Mouse (Mus musculus) heart, adult 8-10 months (tissue): Measurements from ENCODE around the gene Gal3st2b. TPM values are rescaled to one million over a fixed set of nuclear protein-coding genes. Genes with fewer than 3 reads are reported as not detected.
"Not testable (repeated sequence)": the region's sequence is repeated elsewhere in the genome, so short reads cannot be mapped to it uniquely, and the experiment has no call there.

Experiments
- DNase-seq: peaks from one replicate; pipeline ENCODE4 v3.0.0; 2022; ENCODE audit warnings: low spot score
- total RNA-seq, 4 experiments: library from RNA; stranded (reverse); gene quantifications; 2 replicates each; pipeline ENCODE4 v1.2.4; 2022

Gene Gal3st2b
- total RNA-seq, 4 experiments from 2014 or later = 0.33 to 1.2 (median 0.51) TPM

- not testable (repeated sequence) for DNase-seq
Observed at GRCm38 (mm10) chr1:93978287-93978686, 60.2 kb downstream of the Gal3st2b start.

- not testable (repeated sequence) for DNase-seq
Observed at GRCm38 (mm10) chr1:93980932-93981331, 62.8 kb downstream of the Gal3st2b start.

DNA sequence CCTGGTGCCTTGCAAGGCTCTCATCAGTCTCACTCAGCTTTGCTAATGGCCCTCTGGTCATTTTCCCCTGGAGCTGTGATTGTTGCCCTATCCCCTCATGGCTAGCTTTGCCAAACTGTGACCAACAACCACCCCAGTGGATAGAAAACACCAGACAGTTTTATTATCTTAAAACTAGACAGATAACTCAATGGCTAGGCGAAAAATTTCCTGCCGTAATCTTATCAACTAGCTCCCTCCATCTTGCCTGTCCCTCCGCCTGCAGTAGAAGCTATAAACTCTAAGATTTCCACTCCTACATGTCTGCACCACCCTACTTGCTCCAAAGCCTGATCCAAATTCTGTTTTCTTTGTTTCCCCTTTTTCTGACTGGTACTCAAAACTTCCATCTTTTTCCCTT is 68.1 kb downstream of the Gal3st2b start:
- no peak for DNase-seq

GRCm38 (mm10) chr1:93988786-93989185 is 70.7 kb downstream of the Gal3st2b start:
- DNase-seq = no peak

DNA sequence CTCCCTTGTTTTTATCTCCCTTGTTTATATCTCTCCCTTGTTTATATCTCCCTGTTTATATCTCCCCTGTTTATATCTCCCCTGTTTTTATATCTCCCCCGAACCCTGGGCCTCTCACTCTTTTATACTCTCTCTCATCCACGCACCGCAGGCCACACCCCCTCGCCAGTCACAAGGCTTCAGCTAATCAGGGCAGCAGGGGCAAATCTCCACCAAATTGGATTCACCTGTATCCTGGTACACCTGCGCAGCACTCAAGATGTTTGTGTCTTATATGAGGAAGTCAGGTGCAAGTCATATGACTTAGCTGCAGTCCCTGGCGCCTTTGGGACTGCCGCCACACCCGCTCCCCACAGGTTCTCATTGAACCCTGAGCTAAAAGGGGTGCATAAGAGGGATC is 72.1 kb downstream of the Gal3st2b start, which contains the start of gene Gal3st2c:
Gal3st2c (plus strand) TSS at position 301 of the 400 bp plus-strand sequence.
- DNase-seq = not testable (repeated sequence)

DNA sequence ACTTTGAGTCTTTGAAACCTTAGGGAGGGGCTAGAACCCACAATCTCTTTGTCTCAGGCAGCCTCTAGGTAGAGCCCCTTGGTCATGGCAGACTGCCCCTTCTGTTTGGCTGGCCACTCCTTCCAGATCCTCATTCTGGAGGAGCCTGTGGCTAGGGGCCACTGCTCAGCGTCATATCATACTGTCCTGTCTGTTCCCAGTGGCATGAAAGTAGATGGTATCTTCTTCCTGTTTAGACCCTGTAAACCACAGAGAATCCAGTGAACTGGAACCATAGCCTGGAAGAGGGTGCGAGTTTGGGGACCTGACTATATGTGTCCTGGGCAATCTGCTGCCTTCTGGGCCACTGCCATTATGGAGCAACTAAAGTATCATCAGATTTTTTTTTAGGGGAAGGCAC is 73.0 kb downstream of the Gal3st2b start:
- not testable (repeated sequence) for DNase-seq

- not testable (repeated sequence) for DNase-seq
Observed at GRCm38 (mm10) chr1:93991491-93991890, 73.4 kb downstream of the Gal3st2b start.

Other genes with a start within 250 kb of the Gal3st2b start
- gene Bok, start 232.7 kb upstream of the Gal3st2b start, total RNA-seq = 1 to 10 TPM; 2.5 to 3.0 (median 2.6) TPM
- gene Atg4b, start 166.8 kb upstream of the Gal3st2b start, total RNA-seq = 10 to 100 TPM; 28.5 to 35.3 (median 34.6) TPM
- gene Thap4, start 163.4 kb upstream of the Gal3st2b start, total RNA-seq = 10 to 100 TPM; 70.4 to 90.9 (median 77.0) TPM
- gene Dtymk, start 116.4 kb upstream of the Gal3st2b start, total RNA-seq = 10 to 100 TPM; 20.2 to 24.3 (median 20.9) TPM
- 10 to 100 TPM; 10.3 to 15.0 (median 13.6) TPM for gene Ing5, start 114.3 kb upstream of the Gal3st2b start, total RNA-seq
- 10 to 100 TPM; 43.5 to 56.2 (median 48.4) TPM for gene D2hgdh, start 93.4 kb upstream of the Gal3st2b start, total RNA-seq
- under 1 TPM; 0.28 to 0.60 (median 0.50) TPM for gene Gal3st2, start 57.0 kb upstream of the Gal3st2b start, total RNA-seq
- 1 to 10 TPM in 3 of 4 experiments, under 1 TPM in 1; 0.89 to 1.4 (median 1.3) TPM for gene Gal3st2c, start 72.2 kb downstream of the Gal3st2b start, total RNA-seq
- gene Neu4, start 102.1 kb downstream of the Gal3st2b start, total RNA-seq = under 1 TPM in 1 of 4 experiments, not detected in 3; 0.09 TPM
- not detected for gene Pdcd1, start 134.2 kb downstream of the Gal3st2b start, total RNA-seq